Mouse (Mus musculus): ENCODE results near the gene Dand5.

DNA sequence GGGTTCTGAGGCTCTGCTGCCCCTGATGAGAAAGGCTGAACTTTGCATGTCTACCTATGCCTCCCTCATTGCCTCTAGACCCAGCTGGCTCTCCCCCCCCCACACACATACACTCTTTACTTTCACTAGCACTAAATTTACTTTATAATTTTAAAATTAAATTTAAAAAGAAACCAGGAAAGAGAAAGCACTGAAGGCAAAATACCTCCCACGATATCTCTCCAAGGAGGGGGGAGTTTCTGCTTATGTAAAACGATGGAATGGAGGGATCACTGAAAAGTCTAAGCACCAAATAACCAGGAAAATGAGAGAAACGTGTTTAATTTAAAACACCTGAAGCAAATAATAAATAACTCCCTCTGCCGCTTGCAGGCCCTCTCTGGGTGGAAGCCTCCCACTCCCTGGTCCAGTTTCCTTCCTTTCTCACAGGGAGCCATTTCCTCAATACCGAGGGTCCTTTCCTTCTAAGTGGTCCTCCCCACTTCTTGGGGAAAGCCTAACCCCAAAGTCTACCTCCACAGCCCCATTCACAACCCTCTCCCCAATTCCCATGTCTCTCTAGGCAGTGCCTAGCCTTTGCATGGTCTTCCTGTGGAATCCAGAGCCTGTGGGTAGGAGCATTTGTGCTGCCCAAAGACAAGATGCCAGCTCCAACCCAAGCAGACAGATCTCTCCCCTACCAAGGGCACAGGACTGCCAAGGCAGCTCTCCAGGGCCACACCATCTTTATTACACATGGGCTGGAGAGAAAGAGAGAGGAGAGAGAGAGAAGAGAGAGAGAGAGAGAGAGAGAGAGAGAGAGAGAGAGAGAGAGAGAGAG, 40.7 kb downstream of the Dand5 start:
- TF ChIP-seq POLR2A (IDR thresholded peaks at IDR 0.05; ENCODE audit: low read depth, low read length) (no peak), CTCF (IDR thresholded peaks at IDR 0.05; ENCODE audit: extremely low read depth, insufficient read length, insufficient replicate concordance, low read depth, low read length) (no peak)

Measured in small intestine, adult 2 months (tissue).